Comparison of ENCODE assay signal across 23 mouse cellular contexts in the genomic region with DNA sequence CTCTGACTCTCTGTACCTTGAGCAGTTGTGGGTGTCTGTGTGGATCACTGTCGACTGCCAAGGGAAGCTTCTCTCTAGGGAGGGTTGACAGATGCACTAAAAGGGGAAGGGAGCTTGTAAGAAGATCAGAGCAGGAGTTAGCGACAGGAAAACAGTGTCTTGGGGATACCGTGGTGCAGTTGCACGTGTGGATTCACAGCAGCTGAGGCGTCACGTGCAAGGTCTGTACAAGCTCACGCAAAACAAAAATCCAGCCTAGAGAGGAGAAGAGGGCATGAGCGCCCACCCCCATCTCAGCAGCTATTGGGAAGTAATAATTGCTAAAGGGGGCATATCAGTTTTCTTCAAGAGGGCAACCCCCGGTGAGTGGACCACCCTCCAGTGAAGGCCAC.
"Had no signal": no experiment of that assay in that cellular context is flagged by ENCODE, and none has a peak within 500 bp of the region (broad histone marks: within the 10 kb centered on the region; RNA-seq: fewer than 3 reads in every experiment).

No protein-coding gene starts in this region.

- H3K4me2 ChIP-seq: heart, embryonic 13.5 days; heart, embryonic 15.5 days; hindbrain, embryonic 13.5 days; hindbrain, embryonic 15.5 days; intestine, embryonic 15.5 days; kidney, embryonic 15.5 days; limb, embryonic 13.5 days; limb, embryonic 15.5 days; liver, embryonic 12.5 days had no signal

- H3K9me3 ChIP-seq: heart, embryonic 13.5 days; heart, embryonic 15.5 days; hindbrain, embryonic 13.5 days; hindbrain, embryonic 15.5 days; intestine, embryonic 15.5 days; kidney, embryonic 15.5 days; limb, embryonic 13.5 days; limb, embryonic 15.5 days; liver, embryonic 12.5 days had no signal

- H3K27me3 ChIP-seq: heart, embryonic 13.5 days; heart, embryonic 15.5 days; hindbrain, embryonic 13.5 days; hindbrain, embryonic 15.5 days; intestine, embryonic 15.5 days; kidney, embryonic 15.5 days; limb, embryonic 13.5 days; limb, embryonic 15.5 days; liver, embryonic 12.5 days had no signal

- ATAC-seq: liver, embryonic 12.5 days had no signal

- H3K4me3 ChIP-seq: heart, adult 2 months; heart, embryonic 13.5 days; heart, embryonic 15.5 days; hindbrain, embryonic 13.5 days; hindbrain, embryonic 15.5 days; intestine, embryonic 15.5 days; kidney, embryonic 15.5 days; limb, embryonic 13.5 days; limb, embryonic 15.5 days; liver, embryonic 12.5 days had no signal

- H3K27ac ChIP-seq: heart, adult 2 months; heart, embryonic 13.5 days; heart, embryonic 15.5 days; hindbrain, embryonic 13.5 days; hindbrain, embryonic 15.5 days; hindbrain, postnatal 0 days; intestine, embryonic 15.5 days; kidney, embryonic 15.5 days; kidney, postnatal 0 days; limb, embryonic 13.5 days; limb, embryonic 15.5 days; liver, embryonic 12.5 days; liver, embryonic 14.5 days had no signal

- H3K36me3 ChIP-seq: heart, embryonic 13.5 days; heart, embryonic 15.5 days; hindbrain, embryonic 13.5 days; hindbrain, embryonic 15.5 days; intestine, embryonic 15.5 days; kidney, embryonic 15.5 days; limb, embryonic 13.5 days; limb, embryonic 15.5 days; liver, embryonic 12.5 days had no signal

- H3K9ac ChIP-seq: heart, embryonic 13.5 days; heart, embryonic 15.5 days; hindbrain, embryonic 13.5 days; hindbrain, embryonic 15.5 days; intestine, embryonic 15.5 days; kidney, embryonic 15.5 days; limb, embryonic 13.5 days; limb, embryonic 15.5 days; liver, embryonic 12.5 days; liver, embryonic 14.5 days had no signal

- DNase-seq: gastrocnemius, postnatal 14 days; gastrocnemius, postnatal 36 days; heart, adult 11 months; heart, adult 2 months; heart, postnatal 14 days; heart, postnatal 36 days; kidney, adult 11 months; kidney, adult 2 months; kidney, postnatal 14 days; layer of hippocampus, postnatal 36 days; left cerebral cortex, postnatal 4 days had no signal

- H3K4me1 ChIP-seq: limb, embryonic 13.5 days; limb, embryonic 15.5 days; liver, embryonic 12.5 days had no signal
